Mouse (Mus musculus): Measurements from ENCODE around the gene Aunip. TPM values are rescaled to one million over a fixed set of nuclear protein-coding genes. Genes with fewer than 3 reads are reported as not detected.

The Aunip gene
- total and polyA plus RNA-seq, 3 experiments, result 8.1 to 18.7 (median 12.1) TPM

GRCm38 (mm10) chr4:134543261-134543660, 32.5 kb downstream of the Aunip start:
- peak; percentile 57; the same call in 1 of the 2 replicates for ATAC-seq (ENCODE audit: extremely low read depth, insufficient number of reproducible peaks, low FRiP score, poor library complexity, severe bottlenecking)
- H3K4me1 ChIP-seq (ENCODE audit: insufficient read depth, low read depth, low read length), result peaks cover 14% of the 10 kb centered on the region
- no peaks in the 10 kb centered on the region for H3K9me3 ChIP-seq (replicated peaks)
- H3K36me3 ChIP-seq (replicated peaks), result no peaks in the 10 kb centered on the region
- TF ChIP-seq CTCF (IDR thresholded peaks at IDR 0.05; ENCODE audit: low read depth, low read length) (peak; percentile 95), TAL1 (conservative IDR thresholded peaks at IDR 0.05; ENCODE audit: low read depth, low read length) (no peak)
- H3K4me3 ChIP-seq (ENCODE audit: low read depth, low read length), result no peak overlapping the region
- peaks cover 67% of the 10 kb centered on the region for H3K27me3 ChIP-seq (ENCODE audit: insufficient read depth, low read length)
- peak; percentile 70 for DNase-seq (ENCODE audit: low spot score)

- Histone ChIP-seq H3K4me1 (ENCODE audit: insufficient read depth, low read depth, low read length) (0 out of 2 replicates have a peak, but pooled peaks cover 7% of the 10 kb centered on the region), H3K27me3 (ENCODE audit: insufficient read depth, low read length) (peaks cover 48% of the 10 kb centered on the region), H3K9me3 (replicated peaks) (peaks cover 15% of the 10 kb centered on the region), H3K4me3 (ENCODE audit: low read depth, low read length) (no peak overlapping the region), H3K36me3 (replicated peaks) (no peaks in the 10 kb centered on the region)
- ATAC-seq (ENCODE audit: extremely low read depth, insufficient number of reproducible peaks, low FRiP score, poor library complexity, severe bottlenecking) (no peak), DNase-seq (ENCODE audit: low spot score) (no peak)
- no peak for TF ChIP-seq CTCF (IDR thresholded peaks at IDR 0.05; ENCODE audit: low read depth, low read length)
- no peak for TF ChIP-seq POLR2AphosphoS5 (IDR thresholded peaks at IDR 0.05; ENCODE audit: insufficient replicate concordance, low read depth, low read length)
- no peak for TF ChIP-seq GATA1 (IDR thresholded peaks at IDR 0.05; ENCODE audit: borderline replicate concordance, low read length)
- no peak for TF ChIP-seq TAL1 (conservative IDR thresholded peaks at IDR 0.05; ENCODE audit: low read depth, low read length)
- no peak for TF ChIP-seq GATA2 (IDR thresholded peaks at IDR 0.05; ENCODE audit: borderline replicate concordance, low read depth, low read length)
Measured at GRCm38 (mm10) chr4:134546814-134547705, 36.3 kb downstream of the Aunip start.

- DNase-seq (ENCODE audit: low spot score) (no peak), ATAC-seq (ENCODE audit: extremely low read depth, insufficient number of reproducible peaks, low FRiP score, poor library complexity, severe bottlenecking) (no peak)
- H3K4me1 ChIP-seq (ENCODE audit: insufficient read depth, low read depth, low read length), result 0 out of 2 replicates have a peak, but pooled peaks cover 5% of the 10 kb centered on the region
- no peak for TF ChIP-seq GATA1 (IDR thresholded peaks at IDR 0.05; ENCODE audit: borderline replicate concordance, low read length)
- TF ChIP-seq CTCF (IDR thresholded peaks at IDR 0.05; ENCODE audit: low read depth, low read length), result no peak
- TF ChIP-seq GATA2 (IDR thresholded peaks at IDR 0.05; ENCODE audit: borderline replicate concordance, low read depth, low read length), result no peak
- TF ChIP-seq TAL1 (conservative IDR thresholded peaks at IDR 0.05; ENCODE audit: low read depth, low read length), result no peak
- no peak for TF ChIP-seq POLR2AphosphoS5 (IDR thresholded peaks at IDR 0.05; ENCODE audit: insufficient replicate concordance, low read depth, low read length)
- H3K36me3 ChIP-seq (replicated peaks), result no peaks in the 10 kb centered on the region
- H3K27me3 ChIP-seq (ENCODE audit: insufficient read depth, low read length), result peaks cover 48% of the 10 kb centered on the region
- peaks cover 15% of the 10 kb centered on the region for H3K9me3 ChIP-seq (replicated peaks)
- H3K4me3 ChIP-seq (ENCODE audit: low read depth, low read length), result no peak overlapping the region
Measured at GRCm38 (mm10) chr4:134548169-134548938, 37.6 kb downstream of the Aunip start.

- no peak for DNase-seq (ENCODE audit: low spot score)
- Histone ChIP-seq H3K36me3 (replicated peaks) (no peaks in the 10 kb centered on the region), H3K4me3 (ENCODE audit: low read depth, low read length) (no peak overlapping the region), H3K9me3 (replicated peaks) (peaks cover 15% of the 10 kb centered on the region), H3K27me3 (ENCODE audit: insufficient read depth, low read length) (peaks cover 41% of the 10 kb centered on the region), H3K4me1 (ENCODE audit: insufficient read depth, low read depth, low read length) (0 out of 2 replicates have a peak, but pooled peaks cover 5% of the 10 kb centered on the region)
- no peak for ATAC-seq (ENCODE audit: extremely low read depth, insufficient number of reproducible peaks, low FRiP score, poor library complexity, severe bottlenecking)
- TF ChIP-seq GATA1 (IDR thresholded peaks at IDR 0.05; ENCODE audit: borderline replicate concordance, low read length) (no peak), TAL1 (conservative IDR thresholded peaks at IDR 0.05; ENCODE audit: low read depth, low read length) (no peak), CTCF (IDR thresholded peaks at IDR 0.05; ENCODE audit: low read depth, low read length) (no peak), GATA2 (IDR thresholded peaks at IDR 0.05; ENCODE audit: borderline replicate concordance, low read depth, low read length) (no peak), POLR2AphosphoS5 (IDR thresholded peaks at IDR 0.05; ENCODE audit: insufficient replicate concordance, low read depth, low read length) (no peak)
Measured at GRCm38 (mm10) chr4:134549899-134550298, 39.1 kb downstream of the Aunip start.

GRCm38 (mm10) chr4:134551494-134552316, 40.9 kb downstream of the Aunip start, which contains the start of gene Selenon:
TSS of gene Selenon (minus strand) at chr4:134552166.
- ATAC-seq (ENCODE audit: extremely low read depth, insufficient number of reproducible peaks, low FRiP score, poor library complexity, severe bottlenecking) (no peak), DNase-seq (ENCODE audit: low spot score) (no peak)
- H3K4me1 ChIP-seq (ENCODE audit: insufficient read depth, low read depth, low read length), result 0 out of 2 replicates have a peak, but pooled peaks cover 5% of the 10 kb centered on the region
- peaks cover 15% of the 10 kb centered on the region for H3K9me3 ChIP-seq (replicated peaks)
- H3K27me3 ChIP-seq (ENCODE audit: insufficient read depth, low read length), result peaks cover 28% of the 10 kb centered on the region; the same call in 1 of the 2 replicates
- H3K36me3 ChIP-seq (replicated peaks), result no peaks in the 10 kb centered on the region
- no peak within 1 kb of the TSS for H3K4me3 ChIP-seq (ENCODE audit: low read depth, low read length)
- no peak for TF ChIP-seq TAL1 (conservative IDR thresholded peaks at IDR 0.05; ENCODE audit: low read depth, low read length)

All from G1E (cell line).